Mouse (Mus musculus) ovary, adult 10 weeks (tissue): ENCODE data around the gene Sdr16c6. TPM values are rescaled to one million over a fixed set of nuclear protein-coding genes. Genes with fewer than 3 reads are reported as not detected.

Source experiments
- polyA plus RNA-seq: library from polyadenylated mRNA; stranded (reverse); fragments of 350-450 nt; fragmentation: Illumina TruSeq; extraction: RNeasy Lipid Tissue Mini Kit (QIAGEN cat#74804); gene quantifications from one replicate; pipeline ENCODE4 v1.2.3, GENCODE M21; 2014

Sdr16c6 gene
- not detected for polyA plus RNA-seq

GRCm38 (mm10) chr4:4077372-4077771, at the start of gene Sdr16c6:
Gene Sdr16c6 (minus strand): TSS chr4:4077522.

Other genes starting within 250 kb of the Sdr16c6 start
- gene Gm11808, start 103.9 kb downstream of the Sdr16c6 start, polyA plus RNA-seq: 3.1 TPM